Mouse (Mus musculus) lung, embryonic 14.5 days (tissue): ENCODE results near the gene Nfkbil1. TPM values are rescaled to one million over a fixed set of nuclear protein-coding genes. Genes with fewer than 3 reads are reported as not detected.

Source experiments
- ATAC-seq: fragments of 200-750 bp; cut with Nextera tagmentation; 2 replicates; pipeline ENCODE4 v1.8.0; 2017; ENCODE audit warnings: mild to moderate bottlenecking, moderate TSS enrichment, moderate library complexity; ENCODE audit not compliant: insufficient read depth
- DNase-seq: peaks from one replicate; pipeline ENCODE4 v3.0.0-alpha.2; 2015
- H3K27ac ChIP-seq: fragments of 300-500 bp; sonication (generic); 2 replicates; pipeline ENCODE4 v1.5.1; 2014; ENCODE audit warnings: low read depth, mild to moderate bottlenecking, moderate library complexity
- H3K27me3 ChIP-seq: fragments of 300-500 bp; sonication (generic); 2 replicates; pipeline ENCODE4 v1.6.1; 2014; ENCODE audit warnings: low read length, control low read depth; ENCODE audit not compliant: insufficient read depth
- H3K36me3 ChIP-seq: fragments of 300-500 bp; sonication (generic); 2 replicates; pipeline ENCODE4 v1.6.1; 2014; ENCODE audit warnings: control low read depth; ENCODE audit not compliant: insufficient read depth
- H3K4me1 ChIP-seq: fragments of 300-500 bp; sonication (generic); 2 replicates; pipeline ENCODE4 v1.6.1; 2014; ENCODE audit warnings: antibody characterized with exemption, control low read depth; ENCODE audit not compliant: insufficient read depth
- H3K4me2 ChIP-seq: fragments of 300-500 bp; sonication (generic); 2 replicates; pipeline ENCODE4 v1.6.1; 2014; ENCODE audit warnings: mild to moderate bottlenecking
- H3K4me3 ChIP-seq: fragments of 300-500 bp; sonication (generic); 2 replicates; pipeline ENCODE4 v1.5.1; 2014; ENCODE audit warnings: low read depth, low read length
- H3K9ac ChIP-seq: fragments of 300-500 bp; sonication (generic); 2 replicates; pipeline ENCODE4 v1.6.1; 2014
- H3K9me3 ChIP-seq: fragments of 300-500 bp; sonication (generic); 2 replicates; pipeline ENCODE4 v1.6.1; 2016; ENCODE audit warnings: low read depth, low read length, control low read depth
- CTCF ChIP-seq: IDR thresholded peaks from 2 replicates; pipeline ENCODE4 v1.5.1; 2016; ENCODE audit warnings: antibody characterized with exemption, low read depth
- WGBS: fragments of 180-500 bp; shearing (Covaris S2); extraction: QIAGEN DNeasy Blood & Tissue Kit; methylation state at CpG from one replicate; pipeline ENCODE4 v1.1.7; 2014; 5-methylcytosine and 5-hydroxymethylcytosine counted together
- polyA plus RNA-seq: library from polyadenylated mRNA; unstranded; fragments of >200 nt; fragmentation: Nextera tagmentation; extraction: Ambion mirVana; gene quantifications from 2 replicates; pipeline ENCODE4 v1.2.1, GENCODE M21; 2014

Gene Nfkbil1
- polyA plus RNA-seq, 1 experiment from 2014 or later: 4.5 TPM

DNA sequence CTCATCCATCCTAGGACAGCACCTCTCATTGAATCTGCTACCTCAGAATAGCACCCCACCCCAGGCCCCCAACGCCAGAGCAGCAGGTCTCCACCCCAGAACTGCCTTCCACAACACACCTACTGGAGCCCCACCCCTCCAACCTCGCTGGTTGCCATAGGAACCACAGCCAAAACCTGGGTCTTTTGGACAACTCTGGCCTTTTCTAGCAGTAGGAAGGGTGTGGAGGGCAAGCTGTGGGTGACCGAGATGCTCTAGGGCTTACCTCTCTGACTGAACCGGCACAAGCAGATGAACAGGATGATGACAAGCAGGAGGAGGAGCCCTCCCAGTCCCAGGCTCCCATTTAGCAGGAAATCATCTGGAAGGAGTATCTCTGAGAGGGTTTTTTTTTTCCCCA lies 48.9 kb downstream of the Nfkbil1 start:
- Histone ChIP-seq H3K4me2 (peak overlapping the region; percentile 67), H3K4me1 (peaks cover 3% of the 10 kb centered on the region; the same call in 1 of the 2 replicates), H3K27ac (peak overlapping the region; percentile 10; the same call in 1 of the 2 replicates), H3K9me3 (no peaks in the 10 kb centered on the region), H3K36me3 (no peaks in the 10 kb centered on the region), H3K27me3 (no peaks in the 10 kb centered on the region), H3K4me3 (peak overlapping the region; percentile 43), H3K9ac (no peak overlapping the region)
- peak; percentile 68; the same call in 1 of the 2 replicates for ATAC-seq
- TF ChIP-seq CTCF: no peak
- DNase-seq: peak; percentile 52
- 2% methylated on average over 4 of the region's 4 CpGs for WGBS

DNA sequence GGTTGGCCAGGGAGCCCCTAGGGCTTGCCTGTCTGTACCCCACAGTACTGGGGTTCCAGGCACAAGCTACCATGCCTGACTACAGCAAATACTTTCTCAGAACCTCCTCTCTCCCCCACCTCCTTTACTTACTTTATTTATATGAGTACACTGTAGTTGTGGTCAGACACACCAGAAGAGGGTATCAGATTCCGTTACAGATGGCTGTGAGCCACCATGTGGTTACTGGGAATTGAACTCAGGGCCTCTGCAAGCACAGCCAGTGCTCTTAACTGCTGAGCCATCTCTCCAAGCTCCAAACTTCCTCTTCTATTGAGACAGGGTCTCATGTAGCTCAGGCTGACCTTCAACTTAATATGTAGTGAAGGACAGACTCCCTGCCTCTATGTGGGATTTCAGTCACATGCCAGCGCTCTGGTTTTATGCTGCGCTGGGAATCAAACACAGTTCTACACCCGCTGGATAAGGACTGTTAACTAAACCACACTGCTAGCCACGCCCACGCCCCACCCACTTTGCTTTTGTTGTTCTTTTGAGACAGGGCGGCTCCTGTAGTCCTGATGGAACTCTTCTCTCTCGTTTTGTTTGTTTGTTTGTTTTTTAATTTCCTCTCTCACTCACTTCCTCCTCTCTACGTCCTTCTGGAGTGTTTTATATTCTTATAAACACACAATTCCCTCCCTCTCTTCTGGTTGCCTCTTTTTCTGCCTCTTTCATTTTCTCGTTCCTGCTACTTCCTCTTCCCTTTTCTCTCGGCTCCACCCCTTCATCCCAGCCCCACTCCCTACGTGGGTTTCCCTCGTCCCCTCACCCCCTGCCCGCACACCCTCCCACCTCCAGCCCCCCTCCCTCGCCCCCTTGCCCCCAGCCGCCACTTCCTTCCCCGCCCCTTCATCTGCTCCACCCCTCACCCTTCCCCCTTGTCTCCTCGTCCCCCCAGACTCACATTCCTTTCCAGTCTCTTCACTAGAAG lies 49.7 kb downstream of the Nfkbil1 start:
- 2% methylated on average over 18 of the region's 18 CpGs for WGBS
- TF ChIP-seq CTCF: no peak
- no peaks in the 10 kb centered on the region for H3K9me3 ChIP-seq
- H3K36me3 ChIP-seq: no peaks in the 10 kb centered on the region
- peak; percentile 89 for DNase-seq
- H3K4me1 ChIP-seq: peaks cover 3% of the 10 kb centered on the region; the same call in 1 of the 2 replicates
- peak overlapping the region; percentile 43 for H3K4me3 ChIP-seq
- ATAC-seq: peak; percentile 72
- H3K9ac ChIP-seq: peak overlapping the region; percentile 57
- no peaks in the 10 kb centered on the region for H3K27me3 ChIP-seq
- peak overlapping the region; percentile 67 for H3K4me2 ChIP-seq
- H3K27ac ChIP-seq: peak overlapping the region; percentile 69; the same call in 1 of the 2 replicates

GRCm38 (mm10) chr17:35180093-35180492 lies 55.5 kb downstream of the Nfkbil1 start:
- DNase-seq: no peak
- Histone ChIP-seq H3K4me2 (no peak overlapping the region), H3K4me1 (no peaks in the 10 kb centered on the region), H3K9me3 (no peaks in the 10 kb centered on the region), H3K27ac (no peak overlapping the region), H3K4me3 (no peak overlapping the region), H3K36me3 (no peaks in the 10 kb centered on the region), H3K27me3 (no peaks in the 10 kb centered on the region), H3K9ac (no peak overlapping the region)
- ATAC-seq: no peak
- WGBS: 79% methylated on average over 5 of the region's 5 CpGs
- TF ChIP-seq CTCF: no peak

GRCm38 (mm10) chr17:35178528-35178927 lies 57.1 kb downstream of the Nfkbil1 start:
- Histone ChIP-seq H3K4me2 (no peak overlapping the region), H3K36me3 (no peaks in the 10 kb centered on the region), H3K9ac (no peak overlapping the region), H3K27ac (no peak overlapping the region), H3K9me3 (no peaks in the 10 kb centered on the region), H3K4me1 (no peaks in the 10 kb centered on the region), H3K27me3 (no peaks in the 10 kb centered on the region), H3K4me3 (no peak overlapping the region)
- peak; percentile 82 for ATAC-seq
- peak; percentile 84 for DNase-seq
- WGBS: 12% methylated on average over 5 of the region's 5 CpGs
- TF ChIP-seq CTCF: peak; percentile 94

GRCm38 (mm10) chr17:35175968-35176367 lies 59.6 kb downstream of the Nfkbil1 start, which contains the start of gene Aif1:
Aif1 (minus strand) TSS chr17:35176068.
- H3K27me3 ChIP-seq: no peaks in the 10 kb centered on the region
- H3K36me3 ChIP-seq: no peaks in the 10 kb centered on the region
- no peak within 1 kb of the TSS for H3K4me3 ChIP-seq
- no peak for TF ChIP-seq CTCF
- H3K4me2 ChIP-seq: no peak within 1 kb of the TSS
- H3K9ac ChIP-seq: no peak within 1 kb of the TSS
- H3K9me3 ChIP-seq: no peaks in the 10 kb centered on the region
- H3K4me1 ChIP-seq: no peaks in the 10 kb centered on the region
- no peak within 1 kb of the TSS for H3K27ac ChIP-seq
- 63% methylated on average over 2 of the region's 2 CpGs for WGBS
- no peak for ATAC-seq
- no peak for DNase-seq

DNA sequence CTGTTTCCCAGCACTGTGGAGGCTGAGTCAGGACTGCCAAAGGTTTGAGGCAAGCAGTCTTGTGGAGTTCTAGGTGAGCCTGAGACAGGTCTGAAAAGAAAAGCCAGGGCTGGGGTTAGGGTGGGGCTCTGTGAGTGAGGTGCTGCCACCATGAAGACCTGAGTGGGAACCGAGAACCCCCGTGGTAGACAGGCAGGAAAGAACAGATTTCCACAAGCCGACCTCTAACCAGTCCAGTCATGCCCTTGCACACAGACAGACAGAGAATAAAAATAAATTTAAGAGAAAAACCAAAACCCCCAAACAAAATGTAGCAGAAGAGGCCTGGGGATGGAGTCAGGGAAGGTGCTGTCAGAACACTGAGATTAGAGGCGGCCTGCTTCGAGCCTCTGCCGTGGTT lies 60.2 kb downstream of the Nfkbil1 start:
- no peaks in the 10 kb centered on the region for H3K36me3 ChIP-seq
- 75% methylated on average over 6 of the region's 6 CpGs for whole genome bisulfite sequencing
- no peak overlapping the region for H3K4me2 ChIP-seq
- no peak for TF ChIP-seq CTCF
- H3K27ac ChIP-seq: no peak overlapping the region
- no peaks in the 10 kb centered on the region for H3K27me3 ChIP-seq
- no peak for DNase-seq
- no peaks in the 10 kb centered on the region for H3K9me3 ChIP-seq
- H3K4me1 ChIP-seq: no peaks in the 10 kb centered on the region
- ATAC-seq: no peak
- H3K9ac ChIP-seq: no peak overlapping the region
- no peak overlapping the region for H3K4me3 ChIP-seq
